Comparison of ENCODE assay signal across 16 mouse cellular contexts in genomic region chr10:95268366-95268765, GRCm38 (mm10).
"Had no signal": no experiment of that assay in that cellular context is flagged by ENCODE, and none has a peak within 500 bp of the region (broad histone marks: within the 10 kb centered on the region; RNA-seq: fewer than 3 reads in every experiment).

No protein-coding gene starts in this region.

- H3K27me3 ChIP-seq: stomach, embryonic 15.5 days had no signal

- H3K4me2 ChIP-seq: liver, embryonic 13.5 days; midbrain, embryonic 11.5 days; stomach, embryonic 15.5 days had no signal

- H3K9me3 ChIP-seq: liver, embryonic 13.5 days; stomach, embryonic 15.5 days had no signal

- H3K4me3 ChIP-seq: layer of hippocampus, adult 2 months; liver, embryonic 13.5 days; stomach, embryonic 15.5 days had no signal

- H3K36me3 ChIP-seq: liver, embryonic 13.5 days; stomach, embryonic 15.5 days had no signal

- H3K27ac ChIP-seq: layer of hippocampus, adult 2 months; liver, embryonic 13.5 days; stomach, embryonic 15.5 days had no signal

- H3K9ac ChIP-seq: liver, embryonic 13.5 days; stomach, embryonic 15.5 days had no signal

- DNase-seq: kidney, adult 9 months; kidney, postnatal 14 days; kidney, postnatal 4 days; layer of hippocampus, adult 9-11 months; liver, embryonic 13.5 days; lung, adult 2 months; lung, postnatal 14 days; lung, postnatal 4 days; midbrain, embryonic 14.5 days; right cerebral cortex, postnatal 14 days; right cerebral cortex, postnatal 4 days; spleen, adult 18-20 months; thymus, postnatal 25 days had no signal
